Mouse (Mus musculus) heart, postnatal 4 days (tissue): ENCODE data around the gene Mbd4. TPM values are rescaled to one million over a fixed set of nuclear protein-coding genes. Genes with fewer than 3 reads are reported as not detected.

Source experiments
- DNase-seq: peaks from one replicate; pipeline ENCODE4 v3.0.0; 2021
- total RNA-seq, 2 experiments: library from RNA; stranded (reverse); gene quantifications; 2 replicates each; pipeline ENCODE4 v1.2.3; 2021

The Mbd4 gene
- total RNA-seq, 2 experiments from 2014 or later = 3.4 to 3.8 TPM

- DNase-seq = no peak
These were observed 6.1 kb upstream of the Mbd4 start for GRCm38 (mm10) chr6:115859258-115859657.

GRCm38 (mm10) chr6:115856361-115856745 is 3.2 kb upstream of the Mbd4 start:
- DNase-seq = no peak

GRCm38 (mm10) chr6:115855733-115856360 is 2.7 kb upstream of the Mbd4 start:
- DNase-seq = no peak

GRCm38 (mm10) chr6:115854432-115854831 is 1.3 kb upstream of the Mbd4 start:
- DNase-seq = no peak

GRCm38 (mm10) chr6:115853985-115854384 is 814 bp upstream of the Mbd4 start:
- no peak for DNase-seq

- DNase-seq = no peak
These were observed 603 bp downstream of the Mbd4 start for GRCm38 (mm10) chr6:115852446-115853090.

GRCm38 (mm10) chr6:115848598-115849304 is 4.4 kb downstream of the Mbd4 start:
- DNase-seq = no peak

- peak; percentile 76 for DNase-seq
These were observed 6.3 kb downstream of the Mbd4 start for GRCm38 (mm10) chr6:115846640-115847411.

- DNase-seq = no peak
These were observed 8.2 kb downstream of the Mbd4 start for GRCm38 (mm10) chr6:115845006-115845405.

- no peak for DNase-seq
These were observed 14.4 kb downstream of the Mbd4 start for GRCm38 (mm10) chr6:115838745-115839144.

GRCm38 (mm10) chr6:115838161-115838597 is 15.0 kb downstream of the Mbd4 start, which contains the start of gene Efcab12:
TSS of gene Efcab12 (minus strand) at chr6:115838412.
- DNase-seq = peak; percentile 63

- no peak for DNase-seq
These were observed 19.3 kb downstream of the Mbd4 start for GRCm38 (mm10) chr6:115833861-115834260.

- DNase-seq = no peak
These were observed 20.9 kb downstream of the Mbd4 start for GRCm38 (mm10) chr6:115832152-115832850.

GRCm38 (mm10) chr6:115830779-115831601 is 22.2 kb downstream of the Mbd4 start:
- DNase-seq = no peak

- DNase-seq = peak; percentile 72
These were observed 29.2 kb downstream of the Mbd4 start for GRCm38 (mm10) chr6:115823850-115824464.

GRCm38 (mm10) chr6:115821216-115821993 is 31.8 kb downstream of the Mbd4 start:
- no peak for DNase-seq

- no peak for DNase-seq
These were observed 35.0 kb downstream of the Mbd4 start for GRCm38 (mm10) chr6:115818129-115818528.

- DNase-seq = no peak
These were observed 38.1 kb downstream of the Mbd4 start for GRCm38 (mm10) chr6:115815041-115815440.

- DNase-seq = peak; percentile 71
These were observed 39.1 kb downstream of the Mbd4 start for GRCm38 (mm10) chr6:115814104-115814503.

- peak; percentile 3 for DNase-seq
These were observed 41.6 kb downstream of the Mbd4 start for GRCm38 (mm10) chr6:115811606-115812005.
